Comparison of ENCODE assay signal across 22 mouse cellular contexts in genomic region chr6:9066435-9066834, GRCm38 (mm10).
"Had no signal": no experiment of that assay in that cellular context is flagged by ENCODE, and none has a peak within 500 bp of the region (broad histone marks: within the 10 kb centered on the region; RNA-seq: fewer than 3 reads in every experiment).

No protein-coding gene starts in this region.

- H3K27ac ChIP-seq: limb, embryonic 10.5 days; limb, embryonic 13.5 days; liver, embryonic 12.5 days; liver, embryonic 15.5 days; lung, embryonic 15.5 days; midbrain, embryonic 10.5 days; midbrain, embryonic 13.5 days; neural tube, embryonic 15.5 days; stomach, postnatal 0 days had no signal

- H3K9ac ChIP-seq: limb, embryonic 13.5 days; liver, embryonic 12.5 days; liver, embryonic 15.5 days; lung, embryonic 15.5 days; midbrain, embryonic 13.5 days; neural tube, embryonic 15.5 days had no signal

- H3K27me3 ChIP-seq: limb, embryonic 13.5 days; liver, embryonic 12.5 days; liver, embryonic 15.5 days; lung, embryonic 15.5 days; megakaryocyte, embryonic 14.5 days; midbrain, embryonic 13.5 days; neural tube, embryonic 15.5 days had no signal

- DNase-seq: kidney, adult 9 months; kidney, postnatal 14 days; kidney, postnatal 4 days; liver; lung, adult 18-20 months; lung, postnatal 10 days; lung, postnatal 36 days; right cerebral cortex, postnatal 14 days; right cerebral cortex, postnatal 4 days; thymus, postnatal 36 days had no signal

- H3K9me3 ChIP-seq: limb, embryonic 10.5 days; limb, embryonic 13.5 days; liver, embryonic 12.5 days; liver, embryonic 15.5 days; lung, embryonic 15.5 days; megakaryocyte, embryonic 14.5 days; midbrain, embryonic 10.5 days; midbrain, embryonic 13.5 days; neural tube, embryonic 15.5 days had no signal

- ATAC-seq: liver, embryonic 12.5 days; midbrain, embryonic 13.5 days; midbrain, embryonic 16.5 days had no signal

- H3K4me3 ChIP-seq: limb, embryonic 10.5 days; limb, embryonic 13.5 days; liver, embryonic 12.5 days; liver, embryonic 15.5 days; lung, embryonic 15.5 days; megakaryocyte, embryonic 14.5 days; midbrain, embryonic 10.5 days; midbrain, embryonic 13.5 days; myocyte; neural tube, embryonic 15.5 days had no signal

- H3K4me2 ChIP-seq: limb, embryonic 13.5 days; liver, embryonic 12.5 days; liver, embryonic 15.5 days; lung, embryonic 15.5 days; midbrain, embryonic 13.5 days; neural tube, embryonic 15.5 days had no signal

- H3K4me1 ChIP-seq: liver, embryonic 12.5 days; liver, embryonic 15.5 days; lung, embryonic 15.5 days; megakaryocyte, embryonic 14.5 days; neural tube, embryonic 15.5 days had no signal

- H3K36me3 ChIP-seq: limb, embryonic 10.5 days; limb, embryonic 13.5 days; liver, embryonic 12.5 days; liver, embryonic 15.5 days; lung, embryonic 15.5 days; midbrain, embryonic 10.5 days; midbrain, embryonic 13.5 days; neural tube, embryonic 15.5 days had no signal
